Mouse (Mus musculus) CH12.LX (cell line): Measurements from ENCODE around the gene LTO1. TPM values are rescaled to one million over a fixed set of nuclear protein-coding genes. Genes with fewer than 3 reads are reported as not detected.

ENCODE experiments used
- DNase-seq: peaks from one replicate; pipeline ENCODE4 v3.0.0-alpha.2; 2013; ENCODE audit errors: extremely low read depth
- H3K27ac ChIP-seq: 2 replicates; pipeline ENCODE4 v1.5.1; 2012; ENCODE audit warnings: low read depth, mild to moderate bottlenecking, control low read depth, moderate library complexity; ENCODE audit not compliant: insufficient read depth
- H3K27me3 ChIP-seq: replicated peaks from 2 replicates; pipeline ENCODE3; 2012; ENCODE audit warnings: inconsistent platforms
- H3K36me3 ChIP-seq, 2 experiments: replicated peaks in 1 of 2; 2 replicates each; pipeline versions ENCODE3 to v1.6.1; 2012; ENCODE audit warnings: inconsistent platforms in 1 of 2, low read length in 1 of 2, mild to moderate bottlenecking in 1 of 2, mixed read lengths in 1 of 2, moderate library complexity in 1 of 2; ENCODE audit not compliant: control insufficient read depth in 1 of 2, insufficient read depth in 1 of 2
- H3K4me1 ChIP-seq, 2 experiments: 2 replicates each; pipeline ENCODE4 v1.6.1; 2012; ENCODE audit warnings: inconsistent platforms in 1 of 2, moderate library complexity in 1 of 2; ENCODE audit not compliant: insufficient read depth in 2 of 2, control insufficient read depth in 1 of 2
- H3K4me2 ChIP-seq: 2 replicates; pipeline ENCODE4 v1.6.1; 2012; ENCODE audit warnings: low read depth, mild to moderate bottlenecking, control low read depth; ENCODE audit not compliant: poor library complexity, insufficient read depth, severe bottlenecking
- H3K4me3 ChIP-seq, 3 experiments: fragments of 150-350 bp in 1 of 3; sonication (generic) in 1 of 3; replicated peaks in 1 of 3; 2 replicates each; pipeline versions ENCODE3 to v1.5.1; 2011 to 2012; ENCODE audit warnings: low read depth in 2 of 3, low read length in 2 of 3, mild to moderate bottlenecking in 2 of 3, moderate library complexity in 2 of 3, control low read depth in 1 of 3, improper control_type of control experiment in 1 of 3, inconsistent platforms in 1 of 3, mixed read lengths in 1 of 3; ENCODE audit not compliant: poor library complexity in 1 of 3
- H3K79me2 ChIP-seq: replicated peaks from 2 replicates; pipeline ENCODE4 v1.6.1; 2012; ENCODE audit warnings: mild to moderate bottlenecking, moderate library complexity; ENCODE audit not compliant: control insufficient read depth, poor library complexity, insufficient read depth, severe bottlenecking; ENCODE audit errors: extremely low read depth
- H3K9ac ChIP-seq: 2 replicates; pipeline ENCODE4 v1.6.1; 2012; ENCODE audit warnings: low read depth, mild to moderate bottlenecking, control low read depth, moderate library complexity; ENCODE audit not compliant: insufficient read depth
- H3K9me3 ChIP-seq: replicated peaks from 2 replicates; pipeline ENCODE3; 2012; ENCODE audit warnings: low read length, inconsistent platforms, mixed read lengths
- CHD1 ChIP-seq: IDR thresholded peaks from 2 replicates; pipeline ENCODE4 v1.6.1; 2012; ENCODE audit warnings: low read depth, low read length, improper control_type of control experiment, inconsistent platforms
- CTCF ChIP-seq, 2 experiments: IDR thresholded peaks in 1 of 2; conservative IDR thresholded peaks in 1 of 2; 2 replicates each; pipeline ENCODE4 v1.5.1; 2011 to 2012; ENCODE audit warnings: low read depth in 2 of 2, low read length in 2 of 2, improper control_type of control experiment in 1 of 2, inconsistent platforms in 1 of 2, mild to moderate bottlenecking in 1 of 2, moderate library complexity in 1 of 2
- ETS1 ChIP-seq: conservative IDR thresholded peaks from 2 replicates; pipeline ENCODE4 v1.6.1; 2012; ENCODE audit warnings: low read depth, mild to moderate bottlenecking, inconsistent platforms, low read length, improper control_type of control experiment, moderate library complexity
- IRF4 ChIP-seq: IDR thresholded peaks from 2 replicates; pipeline ENCODE4 v1.6.1; 2014; ENCODE audit warnings: low read depth, mild to moderate bottlenecking, inconsistent platforms, low read length, improper control_type of control experiment
- MXI1 ChIP-seq: IDR thresholded peaks from 2 replicates; pipeline ENCODE4 v1.6.1; 2011; ENCODE audit warnings: mild to moderate bottlenecking, low read depth, low read length, improper control_type of control experiment
- MYC ChIP-seq: IDR thresholded peaks from 2 replicates; pipeline ENCODE4 v1.6.1; 2011; ENCODE audit warnings: low read depth, mild to moderate bottlenecking, improper control_type of control experiment, low read length
- PAX5 ChIP-seq: IDR thresholded peaks from 2 replicates; pipeline ENCODE4 v1.6.1; 2012; ENCODE audit warnings: low read length, inconsistent platforms, mixed read lengths
- RAD21 ChIP-seq: IDR thresholded peaks from 2 replicates; pipeline ENCODE4 v1.6.1; 2011; ENCODE audit warnings: low read depth, mild to moderate bottlenecking, low read length, improper control_type of control experiment, moderate library complexity
- RCOR1 ChIP-seq: conservative IDR thresholded peaks from 2 replicates; pipeline ENCODE4 v1.6.1; 2012; ENCODE audit warnings: low read depth, mild to moderate bottlenecking, inconsistent platforms, low read length, improper control_type of control experiment
- SMC3 ChIP-seq: IDR thresholded peaks from 2 replicates; pipeline ENCODE4 v1.6.1; 2011; ENCODE audit warnings: low read depth, low read length, improper control_type of control experiment
- UBTF ChIP-seq: IDR thresholded peaks from 2 replicates; pipeline ENCODE4 v1.6.1; 2012; ENCODE audit warnings: low read depth, mild to moderate bottlenecking, inconsistent platforms, low read length, improper control_type of control experiment, moderate library complexity
- USF1 ChIP-seq: IDR thresholded peaks from 2 replicates; pipeline ENCODE4 v1.6.1; 2014; ENCODE audit warnings: low read depth, mild to moderate bottlenecking, inconsistent platforms, low read length, improper control_type of control experiment
- ZC3H11A ChIP-seq: IDR thresholded peaks from 2 replicates; pipeline ENCODE4 v1.6.1; 2012; ENCODE audit warnings: low read depth, mild to moderate bottlenecking, inconsistent platforms, low read length, improper control_type of control experiment
- ZKSCAN1 ChIP-seq: IDR thresholded peaks from 2 replicates; pipeline ENCODE4 v1.6.1; 2012; ENCODE audit warnings: low read depth, inconsistent platforms, low read length, improper control_type of control experiment, borderline replicate concordance
- ZNF384 ChIP-seq: IDR thresholded peaks from 2 replicates; pipeline ENCODE4 v1.6.1; 2012; ENCODE audit warnings: low read depth, low read length, improper control_type of control experiment, inconsistent platforms
- dilution Hi-C: fragments of 300-500 bp; cut with MboI; formaldehyde crosslinking; loops from 2 replicates; pipeline ENCODE4 v1.14.3; 2020; ENCODE audit warnings: low sequenced_read_pairs; ENCODE audit not compliant: extremely low pct_unique_long_range_greater_than_20kb, extremely low pct_ligation_motif_present
- in situ Hi-C: fragments of 300-500 bp; cut with MboI; formaldehyde crosslinking; loops from 3 replicates; pipeline ENCODE4 v1.14.3; 2019; ENCODE audit warnings: low sequenced_read_pairs, low pct_ligation_motif_present, low pct_unique_long_range_greater_than_20kb, mixed read lengths
- polyA plus RNA-seq: library from polyadenylated mRNA; unstranded; fragments of >175 nt; gene quantifications from 2 replicates; pipeline ENCODE4 v1.2.1, GENCODE M21; 2012; ENCODE audit warnings: low read depth; ENCODE audit not compliant: insufficient read length
- total RNA-seq, 2 experiments: library from RNA; depleted of rRNA; stranded (reverse); fragments of 300-350 nt in 1 of 2; fragments of >200 nt in 1 of 2; gene quantifications; 2 replicates each; pipeline ENCODE4 v1.2.3; 2012 to 2014

LTO1 gene
- total and polyA plus RNA-seq, 3 experiments: 4.0 to 10.7 (median 8.5) TPM

GRCm38 (mm10) chr7:144895305-144896111 lies 19.4 kb upstream of the LTO1 start:
- in situ Hi-C loops: loop anchor here (5.0 to 10.0 kb wide), 3 partner anchors 51 to 311 kb away; partner anchors contain the start of genes Fadd and Fgf4
- Histone ChIP-seq H3K9me3 (no peaks in the 10 kb centered on the region), H3K27me3 (peaks cover 87% of the 10 kb centered on the region), H3K79me2 (no peaks in the 10 kb centered on the region), H3K9ac (no peak overlapping the region), H3K36me3 (no peaks in the 10 kb centered on the region), H3K27ac (no peak overlapping the region)
- TF ChIP-seq RCOR1 (no peak), RAD21 (peak; percentile 57), IRF4 (0 out of 2 replicates have a peak, but pooled peaks have one; percentile 34), ZKSCAN1 (no peak), MXI1 (no peak), CTCF (conservative IDR thresholded peaks at IDR 0.05 in 1 of 2, IDR thresholded peaks at IDR 0.05 in 1 of 2; ENCODE audit: low read depth in 2 of 2, low read length in 2 of 2) (peak in 1 of 2 experiments; percentile 69; a peak in 2 of 4 replicates), SMC3 (peak; percentile 37)
- TF ChIP-seq, all 38 proteins: peak for 4
- H3K4me2 ChIP-seq: peak overlapping the region; percentile 48
- H3K4me1 ChIP-seq: 0 out of 4 replicates have a peak, but pooled peaks cover 2 to 5% of the 10 kb centered on the region in 2 experiments
- DNase-seq: no peak
- dilution Hi-C loops: no loop called here
- no peak overlapping the region for H3K4me3 ChIP-seq

- TF ChIP-seq CHD1 (no peak), ETS1 (no peak), ZKSCAN1 (no peak), USF1 (no peak), UBTF (no peak), PAX5 (no peak), ZC3H11A (no peak), MYC (no peak), ZNF384 (no peak), CTCF (conservative IDR thresholded peaks at IDR 0.05 in 1 of 2, IDR thresholded peaks at IDR 0.05 in 1 of 2; ENCODE audit: low read depth in 2 of 2, low read length in 2 of 2) (no peak)
- Histone ChIP-seq H3K9ac (no peak within 1 kb of the TSS), H3K4me2 (peak within 1 kb of the TSS; percentile 48), H3K27me3 (peaks cover 91% of the 10 kb centered on the region), H3K4me3 (no peak within 1 kb of the TSS), H3K9me3 (no peaks in the 10 kb centered on the region), H3K27ac (no peak within 1 kb of the TSS), H3K79me2 (no peaks in the 10 kb centered on the region), H3K36me3 (no peaks in the 10 kb centered on the region), H3K4me1 (0 out of 4 replicates have a peak, but pooled peaks cover 2 to 5% of the 10 kb centered on the region in 2 experiments)
- no peak for DNase-seq
- dilution Hi-C loops: no loop called here
- in situ Hi-C loops: loop anchor here (5.0 to 10.0 kb wide), 3 partner anchors 52 to 312 kb away; partner anchors contain the start of genes Fadd and Fgf4
Measured at GRCm38 (mm10) chr7:144896294-144897218, 18.3 kb upstream of the LTO1 start, which contains the start of gene Fgf15. Gene Fgf15, plus strand, starts transcription at chr7:144896531.
